15 mouse cellular contexts compared by ENCODE assay signal in the genomic region with DNA sequence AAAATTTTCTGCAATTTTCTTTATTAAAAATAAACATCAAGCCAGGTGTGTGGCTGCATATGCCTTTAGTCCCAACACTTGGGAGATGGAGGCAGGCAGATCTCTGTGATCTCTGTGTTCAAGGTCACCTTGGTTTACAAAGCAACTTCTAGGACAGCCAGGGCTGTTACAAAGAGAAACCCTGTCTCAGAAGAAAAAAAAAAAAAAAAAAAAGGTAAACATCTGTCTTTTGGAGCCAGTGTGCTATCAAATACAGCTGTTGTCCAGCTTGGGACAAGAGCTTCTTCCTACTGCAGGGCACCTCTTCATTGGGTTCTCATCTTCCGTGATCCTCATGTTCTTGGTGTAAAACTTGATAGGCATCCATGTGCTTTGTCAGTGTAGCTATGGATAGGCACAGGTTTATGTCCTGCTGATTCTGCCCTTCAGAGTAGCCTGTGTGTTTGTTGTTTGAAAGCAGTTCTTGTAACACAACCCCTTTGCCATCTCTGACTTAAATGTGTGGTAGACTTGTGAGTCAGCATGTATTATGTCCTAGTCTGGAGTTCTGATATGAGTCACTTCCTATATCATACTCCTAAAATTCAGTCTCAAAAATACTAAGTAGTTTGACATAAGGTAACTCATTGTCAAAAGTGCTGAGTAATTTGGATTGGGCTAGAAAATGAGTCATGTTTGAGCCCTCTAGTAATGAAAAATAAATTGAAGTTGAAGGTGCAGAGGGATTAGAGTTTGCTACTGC. TPM values are rescaled to one million over a fixed set of nuclear protein-coding genes. Genes with fewer than 3 reads are reported as not detected.
DNase-seq lines count a peak whose midpoint lies in the region; ATAC-seq lines count a peak whose summit lies in the region.
"Had no signal": no experiment of that assay in that cellular context is flagged by ENCODE, and none has a peak within 500 bp of the region (broad histone marks: within the 10 kb centered on the region; RNA-seq: fewer than 3 reads in every experiment).

No protein-coding gene starts in this region.

- peak; percentile 93 for DNase-seq in 416B (ENCODE audit: low read depth)
- DNase-seq in gastrocnemius, postnatal 10 days, result no peak
- no peak for DNase-seq in cerebellum, adult 9-11 months
- DNase-seq: adrenal gland, postnatal 25 days; cerebellum, adult 18-20 months; gastrocnemius, postnatal 36 days; lung, adult 2 months; lung, postnatal 36 days; right cerebral cortex, postnatal 4 days; thymus, adult 18-20 months had no signal

- ATAC-seq in CD4-positive, CD25-positive, alpha-beta regulatory T cell, adult 4 months, result peak; percentile 80
- peak; percentile 74 for ATAC-seq in activated CD4-positive, CD25-positive, alpha-beta regulatory T cell, adult 4 months
- 0 out of 2 replicates have a peak, but pooled peaks have one; percentile 31 for ATAC-seq in megakaryocyte progenitor cell, adult 5-6 weeks (replicated peaks; ENCODE audit: poor library complexity)
- ATAC-seq in erythroblast, adult 5-6 weeks (replicated peaks; ENCODE audit: low FRiP score, poor library complexity, severe bottlenecking), result no peak
- ATAC-seq: intestine, embryonic 16.5 days had no signal

RNA-seq across cellular contexts. Expression of gene Fancf, which starts 30.3 kb away (rescaled TPM):
- polyA plus RNA-seq in CD4-positive, CD25-positive, alpha-beta regulatory T cell, adult 4 months (2017; shearing (Covaris generic)), result 1 to 10 TPM in 1 of 2 experiments, under 1 TPM in 1; 0.73 to 1.5 TPM
- polyA plus RNA-seq in activated CD4-positive, CD25-positive, alpha-beta regulatory T cell, adult 4 months (2017; shearing (Covaris generic)), result 1 to 10 TPM in 1 of 2 experiments, under 1 TPM in 1; 0.75 to 1.1 TPM
- 11.0 and 11.3 TPM in 2 replicates for total RNA-seq in megakaryocyte progenitor cell, adult 5-6 weeks (2015)
- total RNA-seq in megakaryocyte progenitor cell, adult 5-6 weeks (2017), result 8.7 and 9.5 TPM in 2 replicates
- total RNA-seq in gastrocnemius, postnatal 10 days (2021), result 1 to 10 TPM; 2.8 to 4.1 TPM
- 1.7 and 4.4 TPM in 2 replicates for total RNA-seq in erythroblast, adult 5-6 weeks (2015; ENCODE audit: low replicate concordance)
- total RNA-seq in erythroblast, adult 5-6 weeks (2017; ENCODE audit: low replicate concordance), result 1.5 and 2.2 TPM in 2 replicates

RNA-seq across cellular contexts. Expression of gene Gas2, which starts 30.6 kb away (rescaled TPM):
- polyA plus RNA-seq in CD4-positive, CD25-positive, alpha-beta regulatory T cell, adult 4 months (2017; shearing (Covaris generic)), result 1 to 10 TPM; 2.1 to 2.3 TPM
- polyA plus RNA-seq in activated CD4-positive, CD25-positive, alpha-beta regulatory T cell, adult 4 months (2017; shearing (Covaris generic)), result 1 to 10 TPM; 2.5 to 3.5 TPM
- total RNA-seq in megakaryocyte progenitor cell, adult 5-6 weeks (2015), result 9.7 and 14.2 TPM in 2 replicates
- 7.5 and 11.4 TPM in 2 replicates for total RNA-seq in megakaryocyte progenitor cell, adult 5-6 weeks (2017)
- total RNA-seq in gastrocnemius, postnatal 10 days (2021), result 10 to 100 TPM; 14.4 to 16.8 TPM
- total RNA-seq in erythroblast, adult 5-6 weeks (2015; ENCODE audit: low replicate concordance), result 2.7 and 3.3 TPM in 2 replicates
- 1.8 and 2.9 TPM in 2 replicates for total RNA-seq in erythroblast, adult 5-6 weeks (2017; ENCODE audit: low replicate concordance)
